Mouse (Mus musculus) ES-E14 (cell line): ENCODE data around the gene Ppm1h.

Experiments
- CHD2 ChIP-seq: IDR thresholded peaks from 2 replicates; pipeline ENCODE4 v1.6.1; 2014; ENCODE audit warnings: mild to moderate bottlenecking, low read depth, low read length, inconsistent platforms
- HCFC1 ChIP-seq: IDR thresholded peaks from 2 replicates; pipeline ENCODE4 v1.6.1; 2012; ENCODE audit warnings: low read length, inconsistent platforms, borderline replicate concordance; ENCODE audit not compliant: insufficient read depth
- MAFK ChIP-seq: IDR thresholded peaks from 2 replicates; pipeline ENCODE4 v1.6.1; 2014; ENCODE audit warnings: mild to moderate bottlenecking, low read depth, low read length, inconsistent platforms; ENCODE audit not compliant: insufficient read depth
- ZNF384 ChIP-seq: IDR thresholded peaks from 2 replicates; pipeline ENCODE4 v1.6.1; 2012; ENCODE audit warnings: low read depth, low read length, inconsistent platforms

GRCm38 (mm10) chr10:122774169-122774568 lies 95.6 kb downstream of the Ppm1h start:
- TF ChIP-seq MAFK (no peak), CHD2 (no peak), HCFC1 (no peak), ZNF384 (no peak)
